Mouse (Mus musculus): ENCODE measurements at regions not wholly inside any gene's neighbourhood (a gene's known extent, or its start where the extent isn't known, plus 50 kb on each side); places are given as distances from the start of the nearest gene placed in this dataset.

DNA sequence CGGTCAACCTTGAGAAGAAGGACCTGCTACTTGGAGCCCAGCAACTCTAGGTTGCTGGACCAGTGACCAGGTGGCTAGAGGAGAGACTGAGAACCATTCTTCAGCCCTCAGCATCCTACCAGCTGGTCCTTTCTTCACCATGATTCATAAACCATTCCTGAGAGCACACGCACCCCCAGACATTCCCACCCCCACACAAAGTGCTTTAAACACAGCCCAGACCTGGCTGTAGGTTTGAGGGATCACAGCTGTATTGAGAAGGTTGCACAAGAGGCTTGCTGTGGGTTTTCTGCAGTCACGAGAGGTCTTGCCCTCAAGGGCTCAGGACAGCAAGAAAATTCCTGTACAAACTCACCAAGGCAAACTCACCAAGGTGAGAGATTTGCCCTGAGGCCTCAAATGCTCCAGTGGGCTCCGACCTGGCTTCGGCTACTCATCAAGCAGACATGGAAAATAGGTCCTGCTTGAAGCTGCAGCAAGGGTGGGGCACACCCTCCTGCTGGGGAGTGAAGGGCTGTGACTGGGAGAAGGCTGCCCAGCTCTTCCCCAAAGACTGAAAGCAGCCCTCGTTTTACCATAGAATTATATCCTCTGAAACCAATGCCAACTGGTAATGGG is 161.9 kb upstream of the Lnx1 start:
- TF ChIP-seq CTCF (IDR thresholded peaks at IDR 0.05; ENCODE audit: low read depth) (no peak), EP300 (IDR thresholded peaks at IDR 0.05; ENCODE audit: low read depth) (no peak)

All from heart, postnatal 0 days (tissue).